Mouse (Mus musculus) MEL (cell line): ENCODE results near the gene Fzd5. TPM values are rescaled to one million over a fixed set of nuclear protein-coding genes. Genes with fewer than 3 reads are reported as not detected.

Experiments
- DNase-seq: peaks from one replicate; pipeline ENCODE4 v3.0.0; 2011; ENCODE audit warnings: low read depth, low spot score
- H3K27ac ChIP-seq: 2 replicates; pipeline ENCODE4 v1.5.1; 2012; ENCODE audit warnings: low read depth, mild to moderate bottlenecking, control low read depth, low read length, moderate library complexity; ENCODE audit not compliant: control insufficient read depth
- H3K27me3 ChIP-seq, 2 experiments: fragments of 150-350 bp in 1 of 2; sonication (generic) in 1 of 2; 2 replicates each; pipeline ENCODE4 v1.6.1; 2012; ENCODE audit warnings: low read length in 2 of 2, mild to moderate bottlenecking in 2 of 2, improper control_type of control experiment in 1 of 2, moderate library complexity in 1 of 2; ENCODE audit not compliant: insufficient read depth in 2 of 2, control insufficient read depth in 1 of 2
- H3K36me3 ChIP-seq, 2 experiments: 2 replicates each; pipeline ENCODE4 v1.6.1; 2012 to 2014; ENCODE audit warnings: low read length in 2 of 2, improper control_type of control experiment in 1 of 2, inconsistent platforms in 1 of 2, mild to moderate bottlenecking in 1 of 2; ENCODE audit not compliant: insufficient read depth in 2 of 2, control insufficient read depth in 1 of 2
- H3K4me1 ChIP-seq, 2 experiments: fragments of 150-350 bp in 1 of 2; sonication (generic) in 1 of 2; 2 replicates each; pipeline ENCODE4 v1.6.1; 2012; ENCODE audit warnings: low read length in 2 of 2, improper control_type of control experiment in 1 of 2, mild to moderate bottlenecking in 1 of 2; ENCODE audit not compliant: insufficient read depth in 2 of 2, control insufficient read depth in 1 of 2
- H3K4me3 ChIP-seq, 2 experiments: fragments of 150-350 bp in 1 of 2; sonication (generic) in 1 of 2; 2 replicates each; pipeline ENCODE4 v1.5.1; 2012; ENCODE audit warnings: low read depth in 2 of 2, low read length in 2 of 2, mild to moderate bottlenecking in 2 of 2, moderate library complexity in 2 of 2, control low read depth in 1 of 2, improper control_type of control experiment in 1 of 2; ENCODE audit not compliant: control insufficient read depth in 1 of 2, insufficient read depth in 1 of 2
- H3K79me2 ChIP-seq: 2 replicates; pipeline ENCODE4 v1.6.1; 2012; ENCODE audit warnings: mild to moderate bottlenecking, low read length, moderate library complexity; ENCODE audit not compliant: control insufficient read depth, poor library complexity, insufficient read depth
- H3K9ac ChIP-seq: 2 replicates; pipeline ENCODE4 v1.6.1; 2012; ENCODE audit warnings: low read depth, mild to moderate bottlenecking, control low read depth, low read length, moderate library complexity; ENCODE audit not compliant: control insufficient read depth, poor library complexity, severe bottlenecking
- H3K9me3 ChIP-seq: fragments of 150-350 bp; sonication (generic); replicated peaks from 2 replicates; pipeline ENCODE4 v1.6.1; 2012; ENCODE audit warnings: mild to moderate bottlenecking, low read length, improper control_type of control experiment, moderate library complexity; ENCODE audit not compliant: insufficient read depth
- BHLHE40 ChIP-seq: IDR thresholded peaks from 2 replicates; pipeline ENCODE4 v1.6.1; 2012; ENCODE audit warnings: low read depth, mild to moderate bottlenecking, inconsistent platforms, low read length, improper control_type of control experiment, borderline replicate concordance
- CHD1 ChIP-seq: IDR thresholded peaks from 2 replicates; pipeline ENCODE4 v1.6.1; 2012; ENCODE audit warnings: low read depth, mild to moderate bottlenecking, inconsistent platforms, low read length, improper control_type of control experiment
- CHD2 ChIP-seq: IDR thresholded peaks from 2 replicates; pipeline ENCODE4 v1.6.1; 2011; ENCODE audit warnings: low read length, improper control_type of control experiment
- CTCF ChIP-seq, 3 experiments: IDR thresholded peaks in 2 of 3; conservative IDR thresholded peaks in 1 of 3; 2 replicates each; pipeline ENCODE4 v1.5.1; 2011 to 2012; ENCODE audit warnings: low read length in 3 of 3, low read depth in 2 of 3, mild to moderate bottlenecking in 2 of 3, improper control_type of control experiment in 1 of 3, inconsistent platforms in 1 of 3, mixed read lengths in 1 of 3, moderate library complexity in 1 of 3; ENCODE audit not compliant: control insufficient read depth in 1 of 3, insufficient read depth in 1 of 3, poor library complexity in 1 of 3, severe bottlenecking in 1 of 3
- E2F4 ChIP-seq: IDR thresholded peaks from 2 replicates; pipeline ENCODE4 v1.6.1; 2011; ENCODE audit warnings: low read depth, low read length, improper control_type of control experiment, borderline replicate concordance
- ELF1 ChIP-seq: IDR thresholded peaks from 2 replicates; pipeline ENCODE4 v1.6.1; 2014; ENCODE audit warnings: low read depth, mild to moderate bottlenecking, inconsistent platforms, low read length, improper control_type of control experiment, moderate library complexity
- ETS1 ChIP-seq: IDR thresholded peaks from 2 replicates; pipeline ENCODE4 v1.6.1; 2012; ENCODE audit warnings: low read depth, mild to moderate bottlenecking, inconsistent platforms, low read length, improper control_type of control experiment, moderate library complexity
- GATA1 ChIP-seq: IDR thresholded peaks from 2 replicates; pipeline ENCODE4 v1.6.1; 2011; ENCODE audit warnings: low read depth, low read length, improper control_type of control experiment
- KAT2A ChIP-seq: conservative IDR thresholded peaks from 2 replicates; pipeline ENCODE4 v1.6.1; 2012; ENCODE audit warnings: low read depth, low read length, improper control_type of control experiment, inconsistent platforms
- MAFK ChIP-seq: IDR thresholded peaks from 2 replicates; pipeline ENCODE4 v1.6.1; 2011; ENCODE audit warnings: low read depth, mild to moderate bottlenecking, low read length, improper control_type of control experiment, borderline replicate concordance
- MAZ ChIP-seq: IDR thresholded peaks from 2 replicates; pipeline ENCODE4 v1.6.1; 2012; ENCODE audit warnings: low read depth, mild to moderate bottlenecking, inconsistent platforms, low read length, improper control_type of control experiment
- MXI1 ChIP-seq: IDR thresholded peaks from 2 replicates; pipeline ENCODE4 v1.6.1; 2011; ENCODE audit warnings: mild to moderate bottlenecking, low read depth, low read length, improper control_type of control experiment
- NELFE ChIP-seq: IDR thresholded peaks from 2 replicates; pipeline ENCODE4 v1.6.1; 2011; ENCODE audit warnings: low read depth, low read length, improper control_type of control experiment
- NRF1 ChIP-seq: IDR thresholded peaks from 2 replicates; pipeline ENCODE4 v1.6.1; 2014; ENCODE audit warnings: low read depth, mild to moderate bottlenecking, inconsistent platforms, low read length, improper control_type of control experiment, moderate library complexity; ENCODE audit not compliant: poor library complexity, insufficient read depth, severe bottlenecking
- RCOR1 ChIP-seq: IDR thresholded peaks from 2 replicates; pipeline ENCODE4 v1.6.1; 2012; ENCODE audit warnings: low read depth, mild to moderate bottlenecking, inconsistent platforms, low read length, improper control_type of control experiment
- SIN3A ChIP-seq: IDR thresholded peaks from 2 replicates; pipeline ENCODE4 v1.6.1; 2012; ENCODE audit warnings: low read length, improper control_type of control experiment, inconsistent platforms
- SMC3 ChIP-seq: IDR thresholded peaks from 2 replicates; pipeline ENCODE4 v1.6.1; 2011; ENCODE audit warnings: low read depth, low read length, improper control_type of control experiment
- TAL1 ChIP-seq: IDR thresholded peaks from 2 replicates; pipeline ENCODE4 v1.6.1; 2012; ENCODE audit warnings: mild to moderate bottlenecking, inconsistent platforms, low read length, moderate library complexity, mixed read lengths
- TCF12 ChIP-seq: IDR thresholded peaks from 2 replicates; pipeline ENCODE4 v1.6.1; 2014; ENCODE audit warnings: low read depth, mild to moderate bottlenecking, inconsistent platforms, low read length, improper control_type of control experiment, moderate library complexity
- USF1 ChIP-seq: IDR thresholded peaks from 2 replicates; pipeline ENCODE4 v1.6.1; 2014; ENCODE audit warnings: low read depth, mild to moderate bottlenecking, inconsistent platforms, low read length, improper control_type of control experiment, moderate library complexity
- USF2 ChIP-seq, 2 experiments: IDR thresholded peaks; 2 replicates each; pipeline ENCODE4 v1.6.1; 2011 to 2012; ENCODE audit warnings: improper control_type of control experiment in 2 of 2, low read length in 2 of 2, borderline replicate concordance in 1 of 2, inconsistent platforms in 1 of 2, low read depth in 1 of 2, mild to moderate bottlenecking in 1 of 2; ENCODE audit not compliant: insufficient read depth in 1 of 2
- ZC3H11A ChIP-seq: IDR thresholded peaks from 2 replicates; pipeline ENCODE4 v1.6.1; 2012; ENCODE audit warnings: low read depth, mild to moderate bottlenecking, inconsistent platforms, low read length, improper control_type of control experiment
- ZMIZ1 ChIP-seq: IDR thresholded peaks from 2 replicates; pipeline ENCODE4 v1.6.1; 2012; ENCODE audit warnings: low read depth, mild to moderate bottlenecking, inconsistent platforms, low read length, improper control_type of control experiment, moderate library complexity
- ZNF384 ChIP-seq: IDR thresholded peaks from 2 replicates; pipeline ENCODE4 v1.6.1; 2012; ENCODE audit warnings: low read depth, mild to moderate bottlenecking, inconsistent platforms, low read length, improper control_type of control experiment
- polyA plus RNA-seq, 2 experiments: library from polyadenylated mRNA; stranded (reverse) in 1 of 2; unstranded in 1 of 2; fragments of >175 nt in 1 of 2; fragments of >200 nt in 1 of 2; gene quantifications; 2 replicates each; pipeline versions ENCODE4 v1.2.1 to v1.2.4; 2012; ENCODE audit warnings: low replicate concordance in 2 of 2, low read depth in 1 of 2; ENCODE audit not compliant: insufficient read length in 2 of 2, insufficient read depth in 1 of 2, missing spikeins in 1 of 2
- total RNA-seq: library from RNA; depleted of rRNA; stranded (reverse); fragments of 300-350 nt; gene quantifications from 2 replicates; pipeline ENCODE4 v1.2.3, GENCODE M21; 2012

The Fzd5 gene
- total and polyA plus RNA-seq, 3 experiments = 1.4 to 2.9 TPM; not detected in 1

DNA sequence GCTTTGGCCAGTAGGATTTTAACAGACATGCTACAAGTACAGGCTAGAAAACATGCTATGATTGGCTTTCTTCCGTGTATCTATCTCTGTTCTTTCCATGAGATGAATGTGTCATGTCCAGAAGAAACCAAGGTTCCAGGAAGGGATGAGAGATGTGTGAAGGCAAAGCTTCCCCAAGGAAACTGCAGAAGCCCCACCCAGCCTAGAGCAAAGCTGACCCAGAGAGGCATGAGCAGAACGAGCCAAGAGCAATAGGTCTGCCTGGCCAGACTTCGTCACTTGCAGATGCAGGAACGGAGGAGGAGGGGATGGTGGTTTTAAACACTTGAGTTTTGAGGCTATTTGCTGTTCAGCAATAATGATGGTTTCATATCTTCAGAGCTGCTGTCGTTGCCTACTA, 20.2 kb upstream of the Fzd5 start:
- Histone ChIP-seq H3K36me3 (no peaks in the 10 kb centered on the region; a peak in 1 of 4 replicates), H3K27ac (no peak overlapping the region), H3K9ac (no peak overlapping the region), H3K4me1 (peaks cover 2 to 8% of the 10 kb centered on the region in 2 experiments; a peak in 2 of 4 replicates), H3K79me2 (no peaks in the 10 kb centered on the region), H3K9me3 (no peaks in the 10 kb centered on the region), H3K27me3 (no peaks in the 10 kb centered on the region), H3K4me3 (no peak overlapping the region)
- no peak for DNase-seq
- TF ChIP-seq ZNF384 = no peak

DNA sequence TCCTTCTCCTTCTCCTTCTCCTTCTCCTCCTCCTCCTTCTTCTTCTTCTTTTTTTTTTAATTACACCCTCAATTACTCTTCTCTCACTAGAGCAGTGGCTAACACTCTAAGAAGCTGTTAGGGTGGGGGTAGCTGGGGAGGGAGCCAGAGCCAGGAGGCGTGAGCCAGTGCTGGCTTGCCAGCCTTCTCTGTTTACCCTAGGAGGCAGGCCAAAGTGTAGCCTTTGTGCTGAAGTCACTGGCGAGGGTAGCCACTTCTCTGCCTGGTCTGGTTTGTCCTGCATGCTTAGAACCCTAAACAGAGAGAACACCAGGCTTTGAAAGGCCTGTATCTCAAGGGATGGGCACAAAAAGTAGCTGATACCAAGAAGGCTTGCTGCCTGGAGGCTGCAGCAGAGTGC, 19.7 kb upstream of the Fzd5 start:
- H3K36me3 ChIP-seq = no peaks in the 10 kb centered on the region; a peak in 1 of 4 replicates
- no peak for TF ChIP-seq USF1
- TF ChIP-seq SMC3 = no peak
- TF ChIP-seq ETS1 = no peak
- no peak for TF ChIP-seq CHD1
- no peak for TF ChIP-seq CTCF (IDR thresholded peaks at IDR 0.05 in 2 of 3, conservative IDR thresholded peaks at IDR 0.05 in 1 of 3; ENCODE audit: control insufficient read depth in 1 of 3, insufficient read depth in 1 of 3, low read depth in 2 of 3, low read length in 3 of 3, poor library complexity in 1 of 3, severe bottlenecking in 1 of 3)
- no peak for TF ChIP-seq MAFK
- no peak for TF ChIP-seq GATA1
- TF ChIP-seq ZC3H11A = no peak
- no peak for TF ChIP-seq NELFE
- TF ChIP-seq TAL1 = no peak
- no peak for TF ChIP-seq SIN3A
- no peak for TF ChIP-seq BHLHE40
- TF ChIP-seq MXI1 = no peak
- no peak for TF ChIP-seq MAZ
- TF ChIP-seq USF2 (IDR thresholded peaks at IDR 0.05; ENCODE audit: borderline replicate concordance in 1 of 2, insufficient read depth in 1 of 2, low read depth in 1 of 2, low read length in 2 of 2) = no peak
- TF ChIP-seq, all 39 proteins: peak for 0
- Histone ChIP-seq H3K27me3 (no peaks in the 10 kb centered on the region), H3K9me3 (no peaks in the 10 kb centered on the region), H3K27ac (no peak overlapping the region), H3K9ac (no peak overlapping the region), H3K4me1 (peaks cover 2 to 8% of the 10 kb centered on the region in 2 experiments; a peak in 2 of 4 replicates), H3K79me2 (no peaks in the 10 kb centered on the region), H3K4me3 (no peak overlapping the region)
- no peak for DNase-seq

DNA sequence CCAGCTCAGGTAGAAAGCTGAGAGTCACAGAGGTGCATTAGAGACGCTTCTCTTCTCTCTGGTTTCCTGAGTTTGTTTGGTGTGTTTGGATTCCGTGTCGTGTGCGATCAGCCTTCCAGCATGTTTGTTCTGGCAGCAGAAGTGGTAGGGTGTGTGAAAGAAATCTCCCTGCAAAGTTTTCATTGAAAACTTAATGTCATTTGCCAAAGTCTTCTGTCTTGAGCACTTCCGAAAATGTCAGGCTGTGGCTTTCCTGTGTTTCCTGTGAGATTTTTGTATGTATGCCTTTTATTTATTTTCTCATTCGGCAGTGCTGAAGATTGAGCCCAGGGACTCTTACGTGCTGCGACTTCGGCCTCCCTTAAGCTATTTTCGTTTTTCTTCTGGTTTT, 19.1 kb upstream of the Fzd5 start:
- Histone ChIP-seq H3K9me3 (no peaks in the 10 kb centered on the region), H3K27me3 (no peaks in the 10 kb centered on the region), H3K27ac (no peak overlapping the region), H3K4me1 (peaks cover 2 to 8% of the 10 kb centered on the region in 2 experiments; a peak in 2 of 4 replicates), H3K36me3 (no peaks in the 10 kb centered on the region; a peak in 1 of 4 replicates), H3K4me3 (no peak overlapping the region), H3K79me2 (no peaks in the 10 kb centered on the region), H3K9ac (no peak overlapping the region)
- no peak for DNase-seq
- TF ChIP-seq USF2 (IDR thresholded peaks at IDR 0.05; ENCODE audit: borderline replicate concordance in 1 of 2, insufficient read depth in 1 of 2, low read depth in 1 of 2, low read length in 2 of 2) (no peak), E2F4 (no peak), TCF12 (no peak), CHD1 (no peak), TAL1 (no peak), USF1 (no peak), KAT2A (no peak), CHD2 (no peak), CTCF (IDR thresholded peaks at IDR 0.05 in 2 of 3, conservative IDR thresholded peaks at IDR 0.05 in 1 of 3; ENCODE audit: control insufficient read depth in 1 of 3, insufficient read depth in 1 of 3, low read depth in 2 of 3, low read length in 3 of 3, poor library complexity in 1 of 3, severe bottlenecking in 1 of 3) (no peak), ZC3H11A (no peak), SMC3 (no peak), ZNF384 (no peak), MXI1 (no peak), RCOR1 (no peak), NRF1 (no peak), ELF1 (no peak), ZMIZ1 (no peak)
